10 mouse cellular contexts compared by ENCODE assay signal in the genomic region with DNA sequence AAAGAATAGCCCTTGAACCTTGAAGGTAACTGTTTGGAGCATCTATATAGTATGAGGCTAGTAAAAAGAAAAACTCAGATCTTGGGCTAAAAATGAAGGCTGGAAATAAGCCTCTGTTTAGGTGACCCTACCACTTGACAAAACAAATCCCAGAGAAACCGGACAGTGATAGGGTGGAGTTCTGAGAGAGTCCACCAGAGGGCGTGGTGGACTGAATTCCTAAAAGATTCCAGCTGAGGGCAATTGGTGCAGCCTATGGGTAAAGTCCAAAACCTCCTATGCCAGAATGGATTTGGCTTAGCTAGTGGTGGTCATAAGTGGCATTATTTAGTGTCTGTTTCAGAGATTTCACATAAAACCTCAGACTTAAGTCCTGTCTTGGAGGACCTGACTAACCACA. TPM values are rescaled to one million over a fixed set of nuclear protein-coding genes. Genes with fewer than 3 reads are reported as not detected.
DNase-seq lines count a peak whose midpoint lies in the region; ATAC-seq and TF ChIP-seq lines count a peak whose summit lies in the region.
"Had no signal": no experiment of that assay in that cellular context is flagged by ENCODE, and none has a peak within 500 bp of the region (broad histone marks: within the 10 kb centered on the region; RNA-seq: fewer than 3 reads in every experiment).

No protein-coding gene starts in this region.

- TF ChIP-seq CTCF in cerebellum, adult 2 months (IDR thresholded peaks at IDR 0.05; ENCODE audit: borderline replicate concordance, insufficient read depth, low read depth, low read length) = peak; percentile 46
- TF ChIP-seq CTCF in bone marrow, adult 2 months (IDR thresholded peaks at IDR 0.05; ENCODE audit: control insufficient read depth, insufficient read depth, low read length) = peak; percentile 21; the same call in 1 of the 2 replicates
- peak; percentile 62 for TF ChIP-seq CTCF in liver, postnatal 0 days (IDR thresholded peaks at IDR 0.05; ENCODE audit: low read depth)

- ATAC-seq in midbrain, embryonic 16.5 days = no peak
- peak; percentile 62; the same call in 1 of the 2 replicates for ATAC-seq in frontal cortex, adult (ENCODE audit: low TSS enrichment)
- ATAC-seq in liver, postnatal 0 days = no peak
- ATAC-seq in megakaryocyte-erythroid progenitor cell, adult 5-6 weeks (replicated peaks; ENCODE audit: low FRiP score, low TSS enrichment, poor library complexity, severe bottlenecking) = no peak

- H3K36me3 ChIP-seq in midbrain, embryonic 10.5 days = no peaks in the 10 kb centered on the region
- no peaks in the 10 kb centered on the region for H3K36me3 ChIP-seq in midbrain, embryonic 16.5 days (ENCODE audit: control insufficient read depth, insufficient read depth, low read length)
- H3K36me3 ChIP-seq in liver, postnatal 0 days (replicated peaks; ENCODE audit: insufficient read depth, low read length) = no peaks in the 10 kb centered on the region
- H3K36me3 ChIP-seq: heart, embryonic 13.5 days had no signal

- no peak for TF ChIP-seq EP300 in liver, postnatal 0 days (IDR thresholded peaks at IDR 0.05; ENCODE audit: low read depth)

- H3K27me3 ChIP-seq in cerebellum, adult 2 months (ENCODE audit: control insufficient read depth, insufficient read depth, low read length) = no peaks in the 10 kb centered on the region
- H3K27me3 ChIP-seq in midbrain, embryonic 10.5 days (ENCODE audit: low read depth, poor library complexity, severe bottlenecking) = no peaks in the 10 kb centered on the region
- H3K27me3 ChIP-seq in midbrain, embryonic 16.5 days (ENCODE audit: control insufficient read depth, insufficient read depth, low read depth, low read length) = no peaks in the 10 kb centered on the region
- H3K27me3 ChIP-seq in liver, postnatal 0 days (ENCODE audit: insufficient read depth, low read length) = no peaks in the 10 kb centered on the region
- H3K27me3 ChIP-seq: heart, embryonic 13.5 days had no signal

- no peaks in the 10 kb centered on the region for H3K9me3 ChIP-seq in midbrain, embryonic 10.5 days (replicated peaks)
- H3K9me3 ChIP-seq in midbrain, embryonic 16.5 days (replicated peaks; ENCODE audit: control insufficient read depth, low read length, poor library complexity, severe bottlenecking) = no peaks in the 10 kb centered on the region
- H3K9me3 ChIP-seq in liver, postnatal 0 days (ENCODE audit: low read length) = no peaks in the 10 kb centered on the region
- H3K9me3 ChIP-seq: heart, embryonic 13.5 days had no signal

- no peak overlapping the region for H3K4me3 ChIP-seq in cerebellum, adult 2 months (replicated peaks; ENCODE audit: insufficient read depth, low read depth, low read length)
- no peak overlapping the region for H3K4me3 ChIP-seq in midbrain, embryonic 10.5 days
- no peak overlapping the region for H3K4me3 ChIP-seq in midbrain, embryonic 16.5 days (ENCODE audit: low read depth, low read length)
- H3K4me3 ChIP-seq in bone marrow, adult 2 months (replicated peaks; ENCODE audit: control insufficient read depth, low read depth, low read length) = no peak overlapping the region
- H3K4me3 ChIP-seq in liver, postnatal 0 days (ENCODE audit: low read depth, low read length) = no peak overlapping the region
- H3K4me3 ChIP-seq: heart, embryonic 13.5 days had no signal

- H3K9ac ChIP-seq in midbrain, embryonic 16.5 days (ENCODE audit: low read depth, low read length) = no peak overlapping the region
- no peak overlapping the region for H3K9ac ChIP-seq in liver, postnatal 0 days (replicated peaks)
- H3K9ac ChIP-seq: heart, embryonic 13.5 days had no signal

- DNase-seq in cerebellum, adult 2 months = peak; percentile 10 to 32
- DNase-seq in cerebellum, adult 11-12 months = no peak
- DNase-seq in midbrain, embryonic 10.5 days (ENCODE audit: low spot score) = peak; percentile 51
- DNase-seq in liver, postnatal 0 days = peak; percentile 40

- no peaks in the 10 kb centered on the region for H3K4me1 ChIP-seq in cerebellum, adult 2 months (ENCODE audit: control insufficient read depth, insufficient read depth, low read length)
- peaks cover 11% of the 10 kb centered on the region; the same call in 1 of the 2 replicates for H3K4me1 ChIP-seq in midbrain, embryonic 10.5 days
- 0 out of 2 replicates have a peak, but pooled peaks cover 3% of the 10 kb centered on the region for H3K4me1 ChIP-seq in midbrain, embryonic 16.5 days (ENCODE audit: control insufficient read depth, insufficient read depth, low read length)
- no peaks in the 10 kb centered on the region for H3K4me1 ChIP-seq in bone marrow, adult 2 months (ENCODE audit: control insufficient read depth, insufficient read depth, low read length)
- no peaks in the 10 kb centered on the region for H3K4me1 ChIP-seq in liver, postnatal 0 days (ENCODE audit: insufficient read depth)

- no peak overlapping the region for H3K4me2 ChIP-seq in midbrain, embryonic 16.5 days (ENCODE audit: low read length)
- H3K4me2 ChIP-seq in liver, postnatal 0 days (ENCODE audit: low read depth, low read length) = no peak overlapping the region
- H3K4me2 ChIP-seq: heart, embryonic 13.5 days had no signal

- WGBS in cerebellum, adult 2 months = 30% methylated on average over 2 of the region's 2 CpGs
- 20% methylated on average over 2 of the region's 2 CpGs for WGBS in midbrain, embryonic 10.5 days
- 21% methylated on average over 2 of the region's 2 CpGs for WGBS in midbrain, embryonic 16.5 days
- 29% methylated on average over 2 of the region's 2 CpGs for WGBS in bone marrow, adult 2 months
- 22% methylated on average over 2 of the region's 2 CpGs for WGBS in liver, postnatal 0 days (ENCODE audit: insufficient replicate concordance)

- TF ChIP-seq POLR2A in cerebellum, adult 2 months (IDR thresholded peaks at IDR 0.05; ENCODE audit: borderline replicate concordance, insufficient read depth, low read length) = no peak
- no peak for TF ChIP-seq POLR2A in bone marrow, adult 2 months (IDR thresholded peaks at IDR 0.05; ENCODE audit: borderline replicate concordance, control insufficient read depth, low read depth, low read length)

- no peak overlapping the region for H3K27ac ChIP-seq in cerebellum, adult 2 months (ENCODE audit: insufficient read depth, low read length)
- H3K27ac ChIP-seq in midbrain, embryonic 10.5 days (replicated peaks) = no peak overlapping the region
- no peak overlapping the region for H3K27ac ChIP-seq in midbrain, embryonic 16.5 days (ENCODE audit: low read length)
- no peak overlapping the region for H3K27ac ChIP-seq in bone marrow, adult 2 months (ENCODE audit: control insufficient read depth, insufficient read depth, low read depth, low read length, poor library complexity)
- no peak overlapping the region for H3K27ac ChIP-seq in liver, postnatal 0 days (ENCODE audit: low read depth)
- H3K27ac ChIP-seq: heart, embryonic 13.5 days; macrophage had no signal

RNA-seq across cellular contexts. Expression of a gene that starts 36.9 kb away (rescaled TPM):
- polyA plus RNA-seq in cerebellum, adult 2 months (2012; rRNA removed) = 20.8 and 27.3 TPM in 2 replicates
- polyA plus RNA-seq in midbrain, embryonic 10.5 days (2016; fragmentation: Nextera tagmentation; extraction: Ambion mirVana) = 0.05 and 0.31 TPM in 2 replicates
- polyA plus RNA-seq in midbrain, embryonic 16.5 days (2015; fragmentation: Nextera tagmentation; extraction: Ambion mirVana) = 0.32 and 0.44 TPM in 2 replicates
- polyA plus RNA-seq in bone marrow, adult 2 months (2011; ENCODE audit: insufficient read depth, insufficient read length, low replicate concordance, missing spikeins) = not detected in 2 replicates
- polyA plus RNA-seq in liver, postnatal 0 days (2015; fragmentation: Nextera tagmentation; extraction: Ambion mirVana) = not detected in 2 replicates
- total RNA-seq in megakaryocyte-erythroid progenitor cell, adult 5-6 weeks (2014; fragmentation: Nextera tagmentation) = not detected in 2 replicates
- total RNA-seq in megakaryocyte-erythroid progenitor cell, adult 5-6 weeks (2017) = not detected in 2 replicates
- polyA plus RNA-seq: heart, embryonic 13.5 days; macrophage had no signal

Comparison
In these comparisons a context has a peak if more than half of its experiments do, and no peak if none do; other contexts are left out.
1. RNA of a gene that starts 36.9 kb away (polyA plus RNA-seq): 20.8 to 27.3 TPM in cerebellum, adult 2 months; 0.32 to 0.44 TPM in midbrain, embryonic 16.5 days, 0.05 to 0.31 TPM in midbrain, embryonic 10.5 days, not detected in bone marrow, adult 2 months and not detected in liver, postnatal 0 days; every median in the first group is over 10 times any median in the second.
2. Peak in every context shown above with its lines, with median percentiles within 50 percentile points of each other: CTCF ChIP-seq.